In genomic region chr12:34489629-34490028, GRCm38 (mm10) we compare ENCODE assay signal across 27 mouse cellular contexts.
"Had no signal": no experiment of that assay in that cellular context is flagged by ENCODE, and none has a peak within 500 bp of the region (broad histone marks: within the 10 kb centered on the region; RNA-seq: fewer than 3 reads in every experiment).

No protein-coding gene starts in this region.

- H3K4me2 ChIP-seq: embryonic facial prominence, embryonic 12.5 days; embryonic facial prominence, embryonic 13.5 days; embryonic facial prominence, embryonic 15.5 days; forebrain, embryonic 12.5 days; forebrain, embryonic 13.5 days; forebrain, embryonic 15.5 days had no signal

- H3K27ac ChIP-seq: embryonic facial prominence, embryonic 10.5 days; embryonic facial prominence, embryonic 12.5 days; embryonic facial prominence, embryonic 13.5 days; embryonic facial prominence, embryonic 15.5 days; forebrain, embryonic 10.5 days; forebrain, embryonic 12.5 days; forebrain, embryonic 13.5 days; forebrain, embryonic 15.5 days; gastrocnemius, adult 2 months had no signal

- H3K9me3 ChIP-seq: embryonic facial prominence, embryonic 10.5 days; embryonic facial prominence, embryonic 12.5 days; embryonic facial prominence, embryonic 13.5 days; embryonic facial prominence, embryonic 15.5 days; forebrain, embryonic 10.5 days; forebrain, embryonic 12.5 days; forebrain, embryonic 13.5 days; forebrain, embryonic 15.5 days had no signal

- DNase-seq: cerebellum, adult 8-10 months; cerebellum, adult 9-10 months; cerebellum, adult 9-11 months; cerebellum, postnatal 10 days; cerebellum, postnatal 14 days; cerebellum, postnatal 25 days; cerebellum, postnatal 36 days; embryo, embryonic 11 days; forebrain, postnatal 0 days; gastrocnemius, adult 2 months; gastrocnemius, postnatal 10 days; gastrocnemius, postnatal 14 days; gastrocnemius, postnatal 25 days; gastrocnemius, postnatal 36 days; heart, adult 11 months; heart, adult 18-20 months had no signal

- ATAC-seq: forebrain, embryonic 13.5 days; forebrain, embryonic 14.5 days; forebrain, embryonic 15.5 days; forebrain, embryonic 16.5 days; forebrain, postnatal 0 days had no signal

- H3K36me3 ChIP-seq: embryonic facial prominence, embryonic 10.5 days; embryonic facial prominence, embryonic 12.5 days; embryonic facial prominence, embryonic 13.5 days; embryonic facial prominence, embryonic 15.5 days; forebrain, embryonic 10.5 days; forebrain, embryonic 12.5 days; forebrain, embryonic 15.5 days had no signal

- H3K4me3 ChIP-seq: embryonic facial prominence, embryonic 10.5 days; embryonic facial prominence, embryonic 12.5 days; embryonic facial prominence, embryonic 13.5 days; embryonic facial prominence, embryonic 15.5 days; erythroblast, embryonic 14.5 days; forebrain, embryonic 10.5 days; forebrain, embryonic 12.5 days; forebrain, embryonic 13.5 days; forebrain, embryonic 15.5 days; gastrocnemius, adult 2 months had no signal

- H3K9ac ChIP-seq: embryonic facial prominence, embryonic 12.5 days; embryonic facial prominence, embryonic 13.5 days; embryonic facial prominence, embryonic 15.5 days; forebrain, embryonic 12.5 days; forebrain, embryonic 13.5 days; forebrain, embryonic 15.5 days; forebrain, postnatal 0 days had no signal

- H3K27me3 ChIP-seq: embryonic facial prominence, embryonic 12.5 days; embryonic facial prominence, embryonic 13.5 days; embryonic facial prominence, embryonic 15.5 days; forebrain, embryonic 12.5 days; forebrain, embryonic 13.5 days; forebrain, embryonic 15.5 days had no signal

- H3K4me1 ChIP-seq: embryonic facial prominence, embryonic 10.5 days; embryonic facial prominence, embryonic 12.5 days; embryonic facial prominence, embryonic 13.5 days; embryonic facial prominence, embryonic 15.5 days; forebrain, embryonic 10.5 days; forebrain, embryonic 12.5 days; forebrain, embryonic 13.5 days; forebrain, embryonic 15.5 days had no signal
